Mouse (Mus musculus) intestine, embryonic 14.5 days (tissue): ENCODE measurements at regions not wholly inside any gene's neighbourhood (a gene's known extent, or its start where the extent isn't known, plus 50 kb on each side); places are given as distances from the start of the nearest gene placed in this dataset.

ENCODE experiments used
- ATAC-seq: fragments of 200-750 bp; cut with Nextera tagmentation; replicated peaks from 2 replicates; pipeline ENCODE4 v1.8.0; 2017; ENCODE audit warnings: low read depth, moderate number of reproducible peaks, moderate TSS enrichment, moderate library complexity; ENCODE audit not compliant: low FRiP score, low TSS enrichment
- DNase-seq: peaks from one replicate; pipeline ENCODE4 v3.0.0-alpha.2; 2018; ENCODE audit warnings: low spot score
- H3K27ac ChIP-seq: fragments of 300-500 bp; sonication (generic); 2 replicates; pipeline ENCODE4 v1.5.1; 2014; ENCODE audit warnings: low read depth, mild to moderate bottlenecking, control low read depth
- H3K27me3 ChIP-seq: fragments of 300-500 bp; sonication (generic); replicated peaks from 2 replicates; pipeline ENCODE4 v1.6.1; 2014; ENCODE audit warnings: low read length, control low read depth; ENCODE audit not compliant: control insufficient read depth, insufficient read depth
- H3K36me3 ChIP-seq: fragments of 300-500 bp; sonication (generic); 2 replicates; pipeline ENCODE4 v1.6.1; 2014; ENCODE audit warnings: low read length, control low read depth; ENCODE audit not compliant: control insufficient read depth, insufficient read depth
- H3K4me1 ChIP-seq: fragments of 300-500 bp; sonication (generic); replicated peaks from 2 replicates; pipeline ENCODE4 v1.6.1; 2014; ENCODE audit warnings: low read length, control low read depth, mixed read lengths; ENCODE audit not compliant: control insufficient read depth, insufficient read depth
- H3K4me2 ChIP-seq: fragments of 300-500 bp; sonication (generic); 2 replicates; pipeline ENCODE4 v1.6.1; 2014; ENCODE audit warnings: low read length
- H3K4me3 ChIP-seq: fragments of 300-500 bp; sonication (generic); 2 replicates; pipeline ENCODE4 v1.5.1; 2014; ENCODE audit warnings: low read depth, low read length, control low read depth, mixed read lengths
- H3K9ac ChIP-seq: fragments of 300-500 bp; sonication (generic); 2 replicates; pipeline ENCODE4 v1.6.1; 2014; ENCODE audit warnings: mild to moderate bottlenecking, low read length
- H3K9me3 ChIP-seq: fragments of 300-500 bp; sonication (generic); 2 replicates; pipeline ENCODE4 v1.6.1; 2016; ENCODE audit warnings: low read length, control low read depth; ENCODE audit not compliant: control insufficient read depth
- WGBS: fragments of 180-500 bp; shearing (Covaris S2); extraction: QIAGEN DNeasy Blood & Tissue Kit; methylation state at CpG from one replicate; pipeline ENCODE4 v1.1.7; 2014; 5-methylcytosine and 5-hydroxymethylcytosine counted together

DNA sequence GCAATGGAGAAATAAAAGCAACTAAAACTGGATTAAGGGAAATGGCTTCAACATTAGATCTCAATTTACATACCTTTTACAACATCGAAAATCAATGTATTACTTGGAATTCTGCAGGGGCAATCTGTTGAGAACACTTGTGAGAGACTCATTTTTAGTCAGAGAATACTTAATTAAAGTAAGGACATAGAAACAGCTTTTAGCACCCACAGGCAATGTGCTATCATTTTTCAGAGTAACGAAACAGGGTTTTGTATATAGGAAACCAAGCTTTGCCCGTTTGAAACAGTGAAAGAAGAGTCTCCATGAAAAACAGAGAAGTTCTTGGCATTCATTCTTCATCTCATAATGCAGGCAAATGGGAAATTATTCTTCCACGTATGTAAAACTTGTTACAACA, 196.4 kb downstream of the Tdrd3 start:
- Histone ChIP-seq H3K27me3 (no peaks in the 10 kb centered on the region), H3K36me3 (no peaks in the 10 kb centered on the region), H3K27ac (no peak overlapping the region), H3K4me3 (no peak overlapping the region), H3K4me2 (no peak overlapping the region), H3K9me3 (no peaks in the 10 kb centered on the region; the same call in 1 of the 2 replicates), H3K4me1 (no peaks in the 10 kb centered on the region), H3K9ac (no peak overlapping the region)
- DNase-seq: no peak
- ATAC-seq: no peak
- 90% methylated on average over 4 of the region's 4 CpGs for WGBS

DNA sequence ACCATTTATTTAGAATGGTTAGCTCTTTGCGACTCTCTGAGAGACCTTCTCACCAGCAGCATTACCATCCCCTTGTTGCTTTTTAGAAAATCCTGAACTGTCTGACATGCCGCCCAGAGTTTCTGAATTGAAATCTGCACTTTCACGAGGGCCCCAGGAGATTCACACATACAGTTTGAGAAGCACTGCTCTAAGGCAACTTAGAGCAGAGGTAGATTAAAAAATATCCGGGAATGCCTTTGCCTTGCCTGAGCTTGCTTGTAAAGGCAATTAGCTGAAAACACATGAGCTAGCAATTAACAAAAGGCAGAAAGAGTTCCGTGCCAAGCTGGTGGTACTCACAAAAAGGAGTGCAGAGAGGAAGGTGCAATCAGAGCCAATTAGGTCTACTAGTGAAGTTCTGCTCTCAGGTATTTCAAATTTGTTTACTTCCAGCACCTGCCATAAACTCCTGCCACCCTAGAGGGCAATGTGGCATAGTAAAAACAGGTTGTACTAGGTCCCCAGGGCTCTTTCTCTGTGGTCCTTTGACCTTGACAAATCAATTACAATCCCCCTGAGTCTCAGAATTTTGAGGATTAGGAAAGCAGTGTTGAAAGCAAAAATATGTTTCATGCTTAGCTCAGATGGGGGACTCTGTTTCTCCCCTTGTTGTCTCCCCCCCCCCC, 203.1 kb downstream of the Tdrd3 start:
- no peaks in the 10 kb centered on the region for H3K27me3 ChIP-seq
- no peak overlapping the region for H3K4me3 ChIP-seq
- no peak overlapping the region for H3K27ac ChIP-seq
- WGBS: 69% methylated on average over 5 of the region's 5 CpGs
- no peak for ATAC-seq
- no peak overlapping the region for H3K4me2 ChIP-seq
- no peaks in the 10 kb centered on the region for H3K4me1 ChIP-seq
- DNase-seq: no peak
- H3K9ac ChIP-seq: no peak overlapping the region
- no peaks in the 10 kb centered on the region for H3K9me3 ChIP-seq
- no peaks in the 10 kb centered on the region for H3K36me3 ChIP-seq

DNA sequence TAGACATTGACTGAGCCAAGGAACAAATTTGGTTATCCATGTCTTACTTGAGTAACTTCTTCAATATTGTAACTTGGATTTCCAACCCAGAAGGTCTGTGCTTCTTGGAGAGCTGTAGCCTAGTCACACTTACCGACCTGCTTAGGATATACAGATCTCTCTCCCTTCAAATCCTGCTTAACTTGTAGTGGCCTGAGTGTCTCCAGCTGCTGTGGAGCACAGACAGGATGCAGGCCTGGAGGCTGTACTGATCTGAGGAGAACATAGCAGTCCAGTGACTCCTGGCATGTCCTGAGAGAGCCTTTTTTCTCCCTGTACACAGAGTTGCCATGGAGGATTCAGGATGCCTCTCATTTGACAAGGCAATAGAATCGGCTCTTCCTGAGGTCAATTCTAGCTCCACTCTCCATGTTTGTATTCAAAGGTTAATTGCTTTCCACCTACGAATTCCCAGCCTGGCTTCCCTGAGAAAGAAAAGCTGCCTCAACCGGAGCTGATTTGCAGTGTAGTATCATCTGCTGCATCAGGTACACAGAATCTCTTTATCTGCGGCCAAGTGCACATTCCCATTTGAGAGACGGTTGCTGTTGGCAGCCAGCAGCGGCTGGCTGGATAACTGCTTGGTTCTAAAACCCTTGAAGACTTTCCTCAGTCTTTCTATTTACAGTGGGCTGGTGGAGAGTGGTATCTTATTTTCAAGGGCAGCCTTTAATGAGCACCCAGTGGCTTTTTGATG, 214.8 kb downstream of the Tdrd3 start:
- no peak overlapping the region for H3K4me3 ChIP-seq
- 0 out of 2 replicates have a peak, but pooled peaks have one; percentile 53 for ATAC-seq
- H3K36me3 ChIP-seq: no peaks in the 10 kb centered on the region
- no peaks in the 10 kb centered on the region for H3K27me3 ChIP-seq
- no peak overlapping the region for H3K27ac ChIP-seq
- no peaks in the 10 kb centered on the region for H3K9me3 ChIP-seq
- H3K4me1 ChIP-seq: no peaks in the 10 kb centered on the region
- no peak overlapping the region for H3K4me2 ChIP-seq
- DNase-seq: no peak
- WGBS: 53% methylated on average over 7 of the region's 7 CpGs
- no peak overlapping the region for H3K9ac ChIP-seq

DNA sequence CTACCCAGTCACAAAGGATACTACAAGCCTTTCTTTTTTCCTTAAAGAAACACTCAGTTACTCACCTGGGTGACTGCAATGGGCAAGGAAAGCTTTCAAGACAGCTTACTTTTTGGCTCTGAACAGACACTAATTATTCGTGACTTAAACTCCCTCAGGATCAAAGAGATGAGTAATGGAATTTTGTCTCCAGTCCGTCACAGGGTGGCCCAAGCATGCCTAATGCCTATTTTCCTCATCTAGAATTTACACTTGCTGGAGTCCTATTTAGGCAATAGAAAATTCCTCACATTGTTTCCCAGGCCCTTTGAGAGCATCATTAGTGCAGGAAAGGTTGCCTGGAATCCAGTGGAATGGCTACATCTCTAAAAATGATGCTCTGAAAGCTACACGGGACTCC, 218.2 kb downstream of the Tdrd3 start:
- H3K36me3 ChIP-seq: no peaks in the 10 kb centered on the region

DNA sequence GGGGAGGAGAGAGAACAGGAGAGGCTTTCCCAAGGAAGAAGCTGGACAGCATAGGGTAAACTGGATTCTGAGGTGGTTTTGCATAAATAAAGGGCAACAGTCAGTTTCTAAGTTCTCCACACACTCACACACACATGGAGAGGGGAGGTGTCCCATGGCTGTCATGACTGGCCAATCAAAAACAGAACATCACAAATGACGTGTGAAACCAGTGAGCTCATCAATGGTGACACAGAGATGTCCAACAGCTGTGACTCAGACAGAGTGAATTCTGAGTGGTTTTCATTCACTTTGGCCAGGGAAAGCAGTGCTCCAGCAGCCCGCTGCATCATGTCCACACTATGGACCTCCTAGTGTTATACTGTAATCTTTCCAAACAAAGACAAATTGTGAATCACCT, 220.7 kb downstream of the Tdrd3 start:
- WGBS: 87% methylated on average over 2 of the region's 2 CpGs
- DNase-seq (no peak), ATAC-seq (no peak)

More for the DNA sequence above, 218.2 kb downstream of the Tdrd3 start:
- Histone ChIP-seq H3K4me3 (no peak overlapping the region), H3K27me3 (no peaks in the 10 kb centered on the region), H3K9me3 (no peaks in the 10 kb centered on the region), H3K9ac (no peak overlapping the region), H3K27ac (no peak overlapping the region), H3K4me1 (no peaks in the 10 kb centered on the region), H3K4me2 (no peak overlapping the region)
- 62% methylated on average over 3 of the region's 3 CpGs for WGBS
- ATAC-seq (no peak), DNase-seq (no peak)

DNA sequence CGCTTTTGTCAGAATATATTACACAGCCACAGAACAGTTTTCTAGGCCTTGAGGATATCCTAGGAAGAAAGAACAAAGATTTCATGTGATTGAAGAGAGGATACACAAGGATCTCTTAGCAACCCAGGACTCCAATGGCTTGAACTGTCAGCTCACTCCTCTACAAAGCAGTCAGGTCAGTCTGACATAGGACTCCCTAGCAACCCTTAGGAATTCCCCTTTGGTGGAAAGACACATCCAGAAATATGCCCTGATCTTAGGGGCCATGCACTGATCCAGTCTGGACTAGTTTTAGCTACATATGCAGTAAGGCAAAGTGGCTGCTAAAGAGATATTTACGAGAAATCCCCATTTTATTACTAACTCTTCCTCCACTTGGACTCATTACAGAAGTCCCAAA, 251.5 kb downstream of the Tdrd3 start:
- ATAC-seq (no peak), DNase-seq (no peak)
- no peaks in the 10 kb centered on the region for H3K4me1 ChIP-seq
- no peaks in the 10 kb centered on the region for H3K9me3 ChIP-seq
- no peak overlapping the region for H3K9ac ChIP-seq
- 88% methylated on average over 2 of the region's 2 CpGs for WGBS
- no peaks in the 10 kb centered on the region for H3K27me3 ChIP-seq
- no peak overlapping the region for H3K4me2 ChIP-seq
- no peak overlapping the region for H3K4me3 ChIP-seq
- H3K27ac ChIP-seq: no peak overlapping the region
- no peaks in the 10 kb centered on the region for H3K36me3 ChIP-seq

More for the DNA sequence above, 220.7 kb downstream of the Tdrd3 start:
- H3K4me3 ChIP-seq: no peak overlapping the region
- H3K27me3 ChIP-seq: no peaks in the 10 kb centered on the region
- H3K27ac ChIP-seq: no peak overlapping the region
- no peaks in the 10 kb centered on the region for H3K36me3 ChIP-seq
- no peak overlapping the region for H3K9ac ChIP-seq
- H3K4me2 ChIP-seq: no peak overlapping the region
- no peaks in the 10 kb centered on the region for H3K4me1 ChIP-seq
- no peaks in the 10 kb centered on the region for H3K9me3 ChIP-seq

DNA sequence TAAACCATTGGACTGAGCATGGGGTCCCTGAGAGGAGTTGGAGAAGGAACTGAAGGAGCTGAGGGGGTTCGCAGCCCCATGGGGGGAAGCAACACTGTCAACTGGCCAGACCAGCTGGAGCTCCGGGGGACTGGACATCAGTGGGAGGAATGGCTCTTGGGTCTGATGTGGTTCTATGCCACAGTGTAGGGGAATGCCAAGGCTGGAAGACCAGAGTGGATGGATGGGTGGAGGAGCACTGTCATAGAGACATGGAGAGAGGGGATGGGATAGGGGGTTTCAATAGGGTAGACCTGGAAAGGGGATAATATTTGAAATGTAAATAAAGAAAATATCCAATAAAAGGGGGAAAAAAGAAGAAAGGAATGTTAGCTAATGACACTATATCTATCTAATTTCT, 253.1 kb downstream of the Tdrd3 start:
- H3K4me3 ChIP-seq: no peak overlapping the region
- H3K9ac ChIP-seq: no peak overlapping the region
- H3K36me3 ChIP-seq: no peaks in the 10 kb centered on the region
- H3K27me3 ChIP-seq: no peaks in the 10 kb centered on the region
- DNase-seq: no peak
- ATAC-seq: no peak
- no peaks in the 10 kb centered on the region for H3K4me1 ChIP-seq
- H3K9me3 ChIP-seq: no peaks in the 10 kb centered on the region
- 93% methylated on average over 2 of the region's 2 CpGs for WGBS
- H3K27ac ChIP-seq: no peak overlapping the region
- H3K4me2 ChIP-seq: no peak overlapping the region

DNA sequence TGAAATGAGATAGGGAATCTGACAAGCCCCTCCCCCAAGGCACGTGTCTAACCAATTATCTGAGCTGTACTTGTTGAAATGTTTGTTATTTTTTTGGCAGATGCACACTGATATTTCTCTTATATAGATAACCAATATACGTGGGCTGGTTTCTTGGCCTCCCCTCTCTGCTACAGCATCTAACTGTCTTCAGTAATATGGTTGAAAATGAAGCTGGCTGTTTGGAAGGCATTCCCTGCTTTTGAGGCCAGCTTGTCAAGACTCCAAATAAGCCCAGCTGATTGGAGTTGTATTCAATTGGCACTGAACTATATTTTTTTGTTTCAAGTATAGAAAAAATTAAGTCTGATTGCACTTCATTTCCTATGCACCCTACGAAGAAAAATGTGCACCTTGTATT, 264.3 kb downstream of the Tdrd3 start:
- DNase-seq: no peak
- Histone ChIP-seq H3K4me1 (no peaks in the 10 kb centered on the region), H3K27ac (no peak overlapping the region), H3K4me3 (no peak overlapping the region), H3K27me3 (no peaks in the 10 kb centered on the region), H3K9ac (no peak overlapping the region), H3K9me3 (no peaks in the 10 kb centered on the region), H3K4me2 (no peak overlapping the region), H3K36me3 (no peaks in the 10 kb centered on the region)
- WGBS: 81% methylated on average over 3 of the region's 3 CpGs
- no peak for ATAC-seq
